Mouse (Mus musculus): ENCODE measurements at regions not wholly inside any gene's neighbourhood (a gene's known extent, or its start where the extent isn't known, plus 50 kb on each side); places are given as distances from the start of the nearest gene placed in this dataset.

DNA sequence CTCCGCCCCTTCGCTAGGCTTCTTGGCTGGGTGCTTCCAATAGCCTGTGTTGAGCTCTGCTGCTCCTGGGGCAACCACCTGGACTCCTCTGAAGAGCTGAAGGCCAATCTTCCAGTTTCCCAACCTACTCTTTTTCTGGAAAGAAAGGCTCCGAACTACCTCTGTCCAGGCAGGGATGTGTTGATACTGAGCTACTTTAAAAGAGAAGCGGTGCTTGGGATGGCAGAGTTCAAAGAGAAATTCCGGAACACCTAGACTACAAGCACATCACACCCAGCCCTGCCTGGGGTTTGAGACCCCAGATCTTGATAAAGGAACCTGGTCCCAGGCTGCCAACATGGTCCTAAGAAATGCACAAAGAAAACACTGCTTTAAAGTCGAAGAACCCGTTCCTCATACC lies 315.7 kb downstream of the Parp8 start:
- TF ChIP-seq CTCF (IDR thresholded peaks at IDR 0.05; ENCODE audit: low read depth, low read length), result no peak
- TF ChIP-seq POLR2A (IDR thresholded peaks at IDR 0.05; ENCODE audit: borderline replicate concordance, low read depth, low read length), result no peak

Measured in bone marrow macrophage, adult 2 months (primary cell).